Mouse (Mus musculus) urinary bladder, postnatal 14 days (tissue): ENCODE measurements at regions not wholly inside any gene's neighbourhood (a gene's known extent, or its start where the extent isn't known, plus 50 kb on each side); places are given as distances from the start of the nearest gene placed in this dataset.
A peak's percentile ranks its signal among the peaks of the same experiment; 100 is the strongest.

Experiments
- DNase-seq: peaks from one replicate; pipeline ENCODE4 v3.0.0; 2021; ENCODE audit warnings: low spot score

GRCm38 (mm10) chrX:97434327-97434726 lies 57.3 kb upstream of the Eda2r start:
- no peak for DNase-seq

- peak; percentile 40 for DNase-seq
These were observed 54.4 kb upstream of the Eda2r start for GRCm38 (mm10) chrX:97431391-97431803.
